Mouse (Mus musculus) liver, postnatal 0 days (tissue): ENCODE measurements around the gene Lctl. TPM values are rescaled to one million over a fixed set of nuclear protein-coding genes. Genes with fewer than 3 reads are reported as not detected.
"Not testable (repeated sequence)": the region's sequence is repeated elsewhere in the genome, so short reads cannot be mapped to it uniquely, and the experiment has no call there.

Experiments
- ATAC-seq: fragments of 200-750 bp; cut with Nextera tagmentation; 2 replicates; pipeline ENCODE4 v1.8.0; 2017; ENCODE audit warnings: mild to moderate bottlenecking, moderate library complexity
- DNase-seq: peaks from one replicate; pipeline ENCODE4 v3.0.0-alpha.2; 2016
- H3K27ac ChIP-seq: fragments of 300-500 bp; sonication (generic); 2 replicates; pipeline ENCODE4 v1.5.1; 2014; ENCODE audit warnings: antibody characterized with exemption, moderate library complexity, mild to moderate bottlenecking, low read depth
- H3K27me3 ChIP-seq: fragments of 300-500 bp; sonication (generic); 2 replicates; pipeline ENCODE4 v1.6.1; 2014; ENCODE audit warnings: low read length, control low read depth, mixed read lengths; ENCODE audit not compliant: insufficient read depth
- H3K36me3 ChIP-seq: fragments of 300-500 bp; sonication (generic); replicated peaks from 2 replicates; pipeline ENCODE4 v1.6.1; 2014; ENCODE audit warnings: mild to moderate bottlenecking, control low read depth, low read length, moderate library complexity, mixed read lengths; ENCODE audit not compliant: insufficient read depth
- H3K4me1 ChIP-seq: fragments of 300-500 bp; sonication (generic); 2 replicates; pipeline ENCODE4 v1.6.1; 2014; ENCODE audit warnings: antibody characterized with exemption, mild to moderate bottlenecking, control low read depth; ENCODE audit not compliant: insufficient read depth
- H3K4me2 ChIP-seq: fragments of 300-500 bp; sonication (generic); 2 replicates; pipeline ENCODE4 v1.6.1; 2014; ENCODE audit warnings: low read depth, mild to moderate bottlenecking, low read length, moderate library complexity, mixed read lengths
- H3K4me3 ChIP-seq: fragments of 300-500 bp; sonication (generic); 2 replicates; pipeline ENCODE4 v1.5.1; 2014; ENCODE audit warnings: low read depth, low read length
- H3K9ac ChIP-seq: fragments of 300-500 bp; sonication (generic); replicated peaks from 2 replicates; pipeline ENCODE4 v1.6.1; 2014; ENCODE audit warnings: mild to moderate bottlenecking, moderate library complexity
- H3K9me3 ChIP-seq: fragments of 300-500 bp; sonication (generic); 2 replicates; pipeline ENCODE4 v1.6.1; 2016; ENCODE audit warnings: mild to moderate bottlenecking, control low read depth, low read length, mixed read lengths
- CTCF ChIP-seq: sonication (generic); IDR thresholded peaks from 2 replicates; pipeline ENCODE4 v1.5.1; 2016; ENCODE audit warnings: antibody characterized with exemption, low read depth
- EP300 ChIP-seq: IDR thresholded peaks from 2 replicates; pipeline ENCODE4 v1.6.1; 2016; ENCODE audit warnings: antibody characterized with exemption, low read depth, mild to moderate bottlenecking
- WGBS: fragments of 180-500 bp; shearing (Covaris S2); extraction: QIAGEN DNeasy Blood & Tissue Kit; methylation state at CpG from one replicate; pipeline ENCODE4 v1.1.7; 2014; ENCODE audit not compliant: insufficient replicate concordance; 5-methylcytosine and 5-hydroxymethylcytosine counted together
- polyA plus RNA-seq: library from polyadenylated mRNA; unstranded; fragments of >200 nt; fragmentation: Nextera tagmentation; extraction: Ambion mirVana; gene quantifications from 2 replicates; pipeline ENCODE4 v1.2.1, GENCODE M21; 2015

Lctl gene
- polyA plus RNA-seq, 1 experiment from 2014 or later, result not detected

GRCm38 (mm10) chr9:64178610-64178973 is 61.6 kb downstream of the Lctl start:
- peak overlapping the region; percentile 90 for H3K27ac ChIP-seq
- ATAC-seq, result peak; percentile 42
- peaks cover 16% of the 10 kb centered on the region for H3K4me1 ChIP-seq
- no peaks in the 10 kb centered on the region for H3K9me3 ChIP-seq
- peak overlapping the region; percentile 73 for H3K4me2 ChIP-seq
- H3K27me3 ChIP-seq, result no peaks in the 10 kb centered on the region
- peak overlapping the region; percentile 89 for H3K4me3 ChIP-seq
- peaks cover 47% of the 10 kb centered on the region for H3K36me3 ChIP-seq
- DNase-seq, result no peak
- peak; percentile 40 for TF ChIP-seq CTCF
- no peak for TF ChIP-seq EP300
- peak overlapping the region; percentile 88; the same call in 1 of the 2 replicates for H3K9ac ChIP-seq
- 37% methylated on average over 3 of the region's 3 CpGs for WGBS

GRCm38 (mm10) chr9:64178974-64179646 is 62.2 kb downstream of the Lctl start, which contains the start of gene Snapc5:
Snapc5 (plus strand) TSS chr9:64179274.
- peak; percentile 93 for ATAC-seq
- H3K4me1 ChIP-seq, result peaks cover 16% of the 10 kb centered on the region
- peak within 1 kb of the TSS; percentile 88 for H3K9ac ChIP-seq
- peak within 1 kb of the TSS; percentile 90 for H3K27ac ChIP-seq
- under 1% methylated on average over 35 of the region's 35 CpGs for WGBS
- H3K4me2 ChIP-seq, result peak within 1 kb of the TSS; percentile 73
- DNase-seq, result peak; percentile 90
- H3K36me3 ChIP-seq, result peaks cover 49% of the 10 kb centered on the region
- no peaks in the 10 kb centered on the region for H3K9me3 ChIP-seq
- peak; percentile 69 for TF ChIP-seq CTCF
- TF ChIP-seq EP300, result no peak
- no peaks in the 10 kb centered on the region for H3K27me3 ChIP-seq
- H3K4me3 ChIP-seq, result peak within 1 kb of the TSS; percentile 89

- H3K27ac ChIP-seq, H3K27me3 ChIP-seq, DNase-seq, H3K9me3 ChIP-seq, ATAC-seq, H3K9ac ChIP-seq, H3K4me3 ChIP-seq, H3K4me1 ChIP-seq, H3K4me2 ChIP-seq: not testable (repeated sequence)
- 79% methylated on average over 5 of the region's 5 CpGs for WGBS
- peaks cover 31% of the 10 kb centered on the region for H3K36me3 ChIP-seq
Observed at GRCm38 (mm10) chr9:64183295-64183694, 66.3 kb downstream of the Lctl start.

- Histone ChIP-seq H3K9ac (no peak overlapping the region), H3K4me3 (no peak overlapping the region), H3K9me3 (no peaks in the 10 kb centered on the region), H3K4me2 (no peak overlapping the region), H3K36me3 (peaks cover 30% of the 10 kb centered on the region), H3K4me1 (peaks cover 6% of the 10 kb centered on the region), H3K27me3 (no peaks in the 10 kb centered on the region), H3K27ac (no peak overlapping the region)
- no peak for TF ChIP-seq EP300
- TF ChIP-seq CTCF, result no peak
- DNase-seq, result no peak
- WGBS, result 88% methylated on average over 5 of the region's 5 CpGs
- ATAC-seq, result no peak
Observed at GRCm38 (mm10) chr9:64184166-64184840, 67.4 kb downstream of the Lctl start.

Other genes with a start within 250 kb of the Lctl start
- gene Smad6, start 95.1 kb upstream of the Lctl start, polyA plus RNA-seq, result 1.8 and 2.9 TPM in 2 replicates
- 2.7 and 4.1 TPM in 2 replicates for gene Zwilch, start 56.0 kb downstream of the Lctl start, polyA plus RNA-seq
- 600 and 612 TPM in 2 replicates for gene Rpl4, start 56.2 kb downstream of the Lctl start, polyA plus RNA-seq
- 12.7 and 14.8 TPM in 2 replicates for gene Snapc5, start 62.1 kb downstream of the Lctl start, polyA plus RNA-seq
- gene Uchl4, start 118.1 kb downstream of the Lctl start, polyA plus RNA-seq, result 0.61 and 0.84 TPM in 2 replicates
- 27.5 and 28.9 TPM in 2 replicates for gene Map2k1, start 136.5 kb downstream of the Lctl start, polyA plus RNA-seq
- 104 and 109 TPM in 2 replicates for gene Tipin, start 164.4 kb downstream of the Lctl start, polyA plus RNA-seq
- gene Dis3l, start 224.1 kb downstream of the Lctl start, polyA plus RNA-seq, result 3.7 and 5.1 TPM in 2 replicates